Mouse (Mus musculus): ENCODE measurements around the gene Ssbp4.

DNA sequence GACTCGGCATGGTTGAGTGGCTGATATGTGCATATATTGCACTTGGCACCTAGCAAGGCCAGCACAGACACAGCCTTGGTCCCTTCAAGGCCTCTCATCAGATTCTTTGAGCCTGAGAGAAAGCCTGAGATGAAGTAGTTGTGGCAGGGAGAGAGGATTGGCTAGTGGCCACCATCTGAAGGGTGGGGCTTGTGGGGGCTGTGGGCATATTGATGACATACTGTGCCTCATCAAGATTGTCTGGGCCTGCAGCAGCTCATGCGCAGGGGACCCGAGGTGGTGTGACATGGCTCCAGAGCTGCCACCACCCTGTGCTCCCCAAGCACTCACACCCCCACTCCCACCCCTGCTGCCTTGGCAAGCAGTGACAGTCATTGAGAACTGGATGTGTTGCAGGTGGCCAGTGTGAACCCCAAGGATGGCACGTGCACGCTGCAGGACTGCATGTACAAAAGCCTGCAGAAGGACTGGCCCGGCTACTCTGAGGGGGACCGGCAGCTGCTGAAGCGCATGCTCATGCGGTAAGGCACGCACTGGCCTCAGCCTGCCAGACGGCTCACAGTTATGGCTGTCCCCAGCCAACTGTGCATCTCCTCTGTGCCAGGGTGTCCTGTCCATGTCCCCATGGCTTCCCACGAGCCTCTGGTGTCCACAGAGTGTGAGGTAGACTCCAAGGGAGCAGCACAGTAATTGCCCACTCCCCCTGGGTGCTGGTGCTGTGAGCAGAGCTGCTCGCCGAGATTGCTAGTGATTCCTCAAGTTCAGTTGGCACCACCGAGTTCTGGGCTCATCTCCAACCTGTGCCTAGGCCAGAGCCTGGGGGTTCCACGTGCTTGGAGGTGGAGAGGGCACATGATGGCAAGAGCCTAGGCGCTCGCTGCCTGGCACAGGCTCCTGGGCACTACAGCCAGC is 24.9 kb downstream of the Ssbp4 start:
- TF ChIP-seq CTCF (IDR thresholded peaks at IDR 0.05; ENCODE audit: borderline replicate concordance, insufficient read depth, low read length) (no peak), POLR2A (IDR thresholded peaks at IDR 0.05; ENCODE audit: low read depth, low read length) (no peak)
